Mouse (Mus musculus): ENCODE results near the gene Acvr1b. TPM values are rescaled to one million over a fixed set of nuclear protein-coding genes. Genes with fewer than 3 reads are reported as not detected.

The Acvr1b gene
- polyA plus RNA-seq, 1 experiment from 2014 or later, result 12.6 TPM

DNA sequence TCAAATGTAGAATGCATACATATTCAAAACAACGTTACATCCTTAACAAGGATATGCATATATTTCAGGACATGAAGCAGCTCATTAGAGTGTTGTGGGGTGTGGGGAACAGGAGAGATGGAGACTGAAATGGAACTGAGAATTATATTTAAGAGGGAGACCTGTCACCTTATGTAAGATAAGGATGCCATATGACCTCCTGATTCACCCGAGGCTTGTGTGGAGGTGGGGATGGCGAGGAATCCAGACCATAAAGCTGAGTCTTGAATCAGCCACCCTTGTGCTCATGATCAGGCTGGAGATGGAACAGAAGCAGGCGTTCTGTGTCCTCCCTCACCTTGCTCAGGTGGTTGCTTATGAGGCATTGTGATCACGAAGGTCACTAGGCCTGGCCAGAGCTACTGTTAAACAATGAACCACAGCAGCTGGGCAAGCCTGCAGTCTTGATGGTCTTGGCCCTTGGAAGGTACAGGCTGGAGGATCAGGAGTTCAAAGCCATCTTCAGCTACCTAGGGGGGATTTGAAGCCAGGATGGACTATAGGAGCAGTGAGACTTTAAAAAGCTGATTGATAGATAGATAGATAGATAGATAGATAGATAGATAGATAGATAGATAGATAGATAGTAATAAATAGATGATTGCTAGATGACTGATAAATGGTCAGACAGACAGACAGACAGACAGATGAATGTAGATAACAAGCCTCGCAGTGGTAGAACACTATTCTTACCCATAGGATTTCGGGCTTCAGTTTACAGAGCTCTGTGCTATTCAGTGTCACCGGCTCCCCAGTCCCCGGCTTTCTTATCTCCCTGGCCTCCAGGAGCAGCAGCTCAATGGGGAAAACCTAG is 22.2 kb upstream of the Acvr1b start:
- Histone ChIP-seq H3K4me1 (replicated peaks; ENCODE audit: control insufficient read depth, insufficient read depth, low read length) (peaks cover 15% of the 10 kb centered on the region), H3K9ac (ENCODE audit: low read length) (no peak overlapping the region), H3K36me3 (ENCODE audit: control insufficient read depth, insufficient read depth, low read length) (no peaks in the 10 kb centered on the region), H3K27me3 (replicated peaks; ENCODE audit: control insufficient read depth, insufficient read depth, low read length) (no peaks in the 10 kb centered on the region), H3K4me3 (ENCODE audit: low read depth, low read length) (no peak overlapping the region), H3K9me3 (ENCODE audit: control insufficient read depth, low read length) (peaks cover 1% of the 10 kb centered on the region; the same call in 1 of the 2 replicates), H3K4me2 (ENCODE audit: low read length) (no peak overlapping the region), H3K27ac (ENCODE audit: low read depth) (no peak overlapping the region)
- ATAC-seq (replicated peaks; ENCODE audit: low FRiP score, low TSS enrichment, low read depth) (no peak), DNase-seq (ENCODE audit: low spot score) (no peak)
- 67% methylated on average over 9 of the region's 9 CpGs for WGBS

DNA sequence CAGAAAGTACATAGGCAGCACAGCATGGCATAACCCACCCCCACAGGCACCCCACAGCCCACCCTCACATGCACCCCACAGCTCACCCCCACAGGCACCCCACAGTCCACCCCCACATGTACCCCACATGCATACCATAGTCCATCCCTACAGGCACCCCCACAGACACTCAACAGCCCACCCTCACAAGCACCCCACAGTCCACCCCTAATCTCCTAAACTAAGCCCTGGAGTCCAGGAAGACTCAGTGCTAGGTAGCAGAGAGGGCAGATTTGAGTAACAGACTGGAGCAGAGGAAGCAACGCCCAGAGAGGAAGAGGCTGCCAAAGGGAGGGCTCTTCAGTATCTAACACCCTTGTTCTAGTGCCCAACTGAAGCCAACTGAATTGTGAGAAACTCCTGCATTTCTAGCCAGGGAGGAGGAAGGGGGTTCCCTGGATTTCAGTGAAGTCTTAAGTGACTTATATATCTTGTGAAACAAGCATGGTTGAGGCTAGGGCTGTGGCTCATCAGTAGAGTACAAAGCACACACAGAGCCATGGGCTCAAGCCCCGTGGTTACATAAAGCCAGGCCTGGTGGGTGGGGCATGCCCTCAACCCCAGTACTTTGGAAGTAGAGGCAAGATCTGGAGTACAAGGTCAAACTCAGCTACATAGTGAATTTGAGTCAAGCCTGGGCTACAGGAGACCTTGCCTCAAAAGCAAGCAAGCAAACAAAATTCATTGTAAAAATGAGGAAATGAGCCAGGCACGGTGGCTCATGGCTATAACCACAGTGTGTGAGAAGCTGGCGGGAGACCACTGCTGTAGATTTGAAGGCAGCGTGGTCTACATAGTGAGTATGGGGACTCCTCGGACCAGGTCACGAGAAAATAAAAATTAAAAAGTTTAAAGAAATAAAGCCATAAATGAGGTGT is 18.9 kb upstream of the Acvr1b start:
- no peak for DNase-seq (ENCODE audit: low spot score)
- H3K36me3 ChIP-seq (ENCODE audit: control insufficient read depth, insufficient read depth, low read length), result no peaks in the 10 kb centered on the region
- no peak overlapping the region for H3K4me2 ChIP-seq (ENCODE audit: low read length)
- WGBS, result 71% methylated on average over 7 of the region's 7 CpGs
- H3K27ac ChIP-seq (ENCODE audit: low read depth), result no peak overlapping the region
- H3K9me3 ChIP-seq (ENCODE audit: control insufficient read depth, low read length), result peaks cover 6% of the 10 kb centered on the region; the same call in 1 of the 2 replicates
- no peak overlapping the region for H3K4me3 ChIP-seq (ENCODE audit: low read depth, low read length)
- H3K4me1 ChIP-seq (replicated peaks; ENCODE audit: control insufficient read depth, insufficient read depth, low read length), result no peaks in the 10 kb centered on the region
- no peak overlapping the region for H3K9ac ChIP-seq (ENCODE audit: low read length)
- H3K27me3 ChIP-seq (replicated peaks; ENCODE audit: control insufficient read depth, insufficient read depth, low read length), result no peaks in the 10 kb centered on the region
- ATAC-seq (replicated peaks; ENCODE audit: low FRiP score, low TSS enrichment, low read depth), result no peak

GRCm38 (mm10) chr15:101160128-101160527 is 13.7 kb upstream of the Acvr1b start:
- Histone ChIP-seq H3K9ac (ENCODE audit: low read length) (no peak overlapping the region), H3K4me2 (ENCODE audit: low read length) (no peak overlapping the region), H3K4me3 (ENCODE audit: low read depth, low read length) (no peak overlapping the region), H3K9me3 (ENCODE audit: control insufficient read depth, low read length) (peaks cover 6% of the 10 kb centered on the region; the same call in 1 of the 2 replicates), H3K27ac (ENCODE audit: low read depth) (no peak overlapping the region), H3K4me1 (replicated peaks; ENCODE audit: control insufficient read depth, insufficient read depth, low read length) (peaks cover 27% of the 10 kb centered on the region), H3K36me3 (ENCODE audit: control insufficient read depth, insufficient read depth, low read length) (no peaks in the 10 kb centered on the region), H3K27me3 (replicated peaks; ENCODE audit: control insufficient read depth, insufficient read depth, low read length) (no peaks in the 10 kb centered on the region)
- DNase-seq (ENCODE audit: low spot score) (no peak), ATAC-seq (replicated peaks; ENCODE audit: low FRiP score, low TSS enrichment, low read depth) (no peak)
- WGBS, result 29% methylated on average over 1 of the region's 1 CpGs

DNA sequence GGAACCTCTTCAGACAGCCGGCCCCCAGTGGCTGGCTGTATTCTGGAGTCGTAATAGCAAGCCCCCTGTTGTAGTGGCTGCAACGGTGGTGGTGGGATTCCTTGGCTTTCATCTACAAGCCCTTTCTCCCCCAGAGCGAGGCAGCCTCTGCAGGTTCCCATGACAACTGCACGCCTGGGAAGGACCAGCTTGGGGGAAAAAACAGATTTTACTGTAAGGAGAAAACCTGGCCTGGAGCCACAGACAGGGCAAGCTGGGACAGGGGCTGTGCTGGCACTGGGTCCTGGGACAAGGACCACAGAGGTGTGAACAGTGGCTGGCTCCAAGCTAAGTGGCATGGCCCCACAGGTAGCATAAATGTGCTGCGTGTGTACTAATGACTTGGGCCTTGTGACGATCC is 13.3 kb upstream of the Acvr1b start:
- Histone ChIP-seq H3K4me2 (ENCODE audit: low read length) (no peak overlapping the region), H3K27me3 (replicated peaks; ENCODE audit: control insufficient read depth, insufficient read depth, low read length) (no peaks in the 10 kb centered on the region), H3K9ac (ENCODE audit: low read length) (no peak overlapping the region), H3K36me3 (ENCODE audit: control insufficient read depth, insufficient read depth, low read length) (no peaks in the 10 kb centered on the region), H3K9me3 (ENCODE audit: control insufficient read depth, low read length) (peaks cover 6% of the 10 kb centered on the region; the same call in 1 of the 2 replicates), H3K27ac (ENCODE audit: low read depth) (no peak overlapping the region), H3K4me1 (replicated peaks; ENCODE audit: control insufficient read depth, insufficient read depth, low read length) (peaks cover 30% of the 10 kb centered on the region), H3K4me3 (ENCODE audit: low read depth, low read length) (no peak overlapping the region)
- ATAC-seq (replicated peaks; ENCODE audit: low FRiP score, low TSS enrichment, low read depth), result no peak
- no peak for DNase-seq (ENCODE audit: low spot score)
- WGBS, result 30% methylated on average over 7 of the region's 7 CpGs

- no peak overlapping the region for H3K4me3 ChIP-seq (ENCODE audit: low read depth, low read length)
- no peak overlapping the region for H3K4me2 ChIP-seq (ENCODE audit: low read length)
- H3K9me3 ChIP-seq (ENCODE audit: control insufficient read depth, low read length), result peaks cover 6% of the 10 kb centered on the region; the same call in 1 of the 2 replicates
- H3K36me3 ChIP-seq (ENCODE audit: control insufficient read depth, insufficient read depth, low read length), result no peaks in the 10 kb centered on the region
- peaks cover 31% of the 10 kb centered on the region for H3K4me1 ChIP-seq (replicated peaks; ENCODE audit: control insufficient read depth, insufficient read depth, low read length)
- WGBS, result 83% methylated on average over 7 of the region's 7 CpGs
- peak; percentile 38; the same call in 1 of the 2 replicates for ATAC-seq (replicated peaks; ENCODE audit: low FRiP score, low TSS enrichment, low read depth)
- no peak for DNase-seq (ENCODE audit: low spot score)
- H3K9ac ChIP-seq (ENCODE audit: low read length), result no peak overlapping the region
- H3K27me3 ChIP-seq (replicated peaks; ENCODE audit: control insufficient read depth, insufficient read depth, low read length), result no peaks in the 10 kb centered on the region
- no peak overlapping the region for H3K27ac ChIP-seq (ENCODE audit: low read depth)
These were observed 12.3 kb upstream of the Acvr1b start for GRCm38 (mm10) chr15:101161534-101161933.

DNA sequence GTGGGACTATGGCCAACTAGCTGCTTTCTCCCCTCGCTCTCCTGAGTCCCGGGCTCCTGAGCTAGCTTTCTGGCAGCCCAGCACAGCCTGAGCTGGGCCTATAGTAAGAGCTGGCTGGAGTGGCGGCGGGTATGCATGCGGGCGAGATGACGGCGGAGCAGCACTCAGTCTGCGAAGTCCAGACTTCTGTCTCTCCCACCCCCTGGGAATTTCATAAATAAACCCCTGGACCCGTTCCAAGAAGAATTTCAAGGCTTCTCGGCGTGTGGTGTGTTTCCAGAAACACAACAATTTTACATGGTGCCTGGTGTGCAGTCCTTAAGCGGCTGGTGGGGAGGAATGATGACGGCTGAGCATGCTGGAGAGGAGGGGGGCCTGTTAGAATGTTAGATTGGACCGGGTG is 10.8 kb upstream of the Acvr1b start:
- Histone ChIP-seq H3K36me3 (ENCODE audit: control insufficient read depth, insufficient read depth, low read length) (no peaks in the 10 kb centered on the region), H3K9ac (ENCODE audit: low read length) (no peak overlapping the region), H3K9me3 (ENCODE audit: control insufficient read depth, low read length) (no peaks in the 10 kb centered on the region), H3K4me2 (ENCODE audit: low read length) (peak overlapping the region; percentile 16), H3K4me1 (replicated peaks; ENCODE audit: control insufficient read depth, insufficient read depth, low read length) (peaks cover 31% of the 10 kb centered on the region), H3K4me3 (ENCODE audit: low read depth, low read length) (no peak overlapping the region), H3K27me3 (replicated peaks; ENCODE audit: control insufficient read depth, insufficient read depth, low read length) (no peaks in the 10 kb centered on the region), H3K27ac (ENCODE audit: low read depth) (peak overlapping the region; percentile 75)
- DNase-seq (ENCODE audit: low spot score) (no peak), ATAC-seq (replicated peaks; ENCODE audit: low FRiP score, low TSS enrichment, low read depth) (peak; percentile 51; the same call in 1 of the 2 replicates)
- 18% methylated on average over 15 of the region's 15 CpGs for WGBS

- peaks cover 31% of the 10 kb centered on the region for H3K4me1 ChIP-seq (replicated peaks; ENCODE audit: control insufficient read depth, insufficient read depth, low read length)
- peak overlapping the region; percentile 75 for H3K27ac ChIP-seq (ENCODE audit: low read depth)
- ATAC-seq (replicated peaks; ENCODE audit: low FRiP score, low TSS enrichment, low read depth) (peak; percentile 32; the same call in 1 of the 2 replicates), DNase-seq (ENCODE audit: low spot score) (no peak)
- H3K9ac ChIP-seq (ENCODE audit: low read length), result no peak overlapping the region
- 67% methylated on average over 5 of the region's 5 CpGs for WGBS
- H3K36me3 ChIP-seq (ENCODE audit: control insufficient read depth, insufficient read depth, low read length), result no peaks in the 10 kb centered on the region
- no peaks in the 10 kb centered on the region for H3K27me3 ChIP-seq (replicated peaks; ENCODE audit: control insufficient read depth, insufficient read depth, low read length)
- no peak overlapping the region for H3K4me2 ChIP-seq (ENCODE audit: low read length)
- H3K9me3 ChIP-seq (ENCODE audit: control insufficient read depth, low read length), result no peaks in the 10 kb centered on the region
- H3K4me3 ChIP-seq (ENCODE audit: low read depth, low read length), result no peak overlapping the region
These were observed 10.0 kb upstream of the Acvr1b start for GRCm38 (mm10) chr15:101163854-101164253.

DNA sequence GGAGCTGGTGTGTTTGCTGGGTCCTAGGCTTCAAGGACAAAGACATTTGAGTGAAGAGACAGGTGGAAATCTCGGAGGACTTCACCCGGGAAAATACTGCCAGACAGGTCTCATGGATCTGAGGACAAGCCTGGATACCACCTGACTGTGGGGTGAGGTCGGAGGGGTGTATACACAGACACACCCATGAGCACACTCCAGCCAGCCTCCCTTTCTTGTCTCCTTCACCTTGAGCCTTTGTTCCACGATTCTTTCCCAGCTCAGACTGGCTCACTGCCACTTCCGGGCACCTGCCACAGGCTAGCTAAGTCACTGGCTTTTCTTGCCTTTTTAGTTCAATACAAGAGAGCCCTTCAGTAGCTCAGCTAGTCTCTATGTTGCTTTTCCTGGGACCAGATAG is 9.6 kb upstream of the Acvr1b start:
- DNase-seq (ENCODE audit: low spot score) (no peak), ATAC-seq (replicated peaks; ENCODE audit: low FRiP score, low TSS enrichment, low read depth) (peak; percentile 70)
- Histone ChIP-seq H3K4me3 (ENCODE audit: low read depth, low read length) (no peak overlapping the region), H3K27me3 (replicated peaks; ENCODE audit: control insufficient read depth, insufficient read depth, low read length) (no peaks in the 10 kb centered on the region), H3K9me3 (ENCODE audit: control insufficient read depth, low read length) (no peaks in the 10 kb centered on the region), H3K9ac (ENCODE audit: low read length) (no peak overlapping the region), H3K36me3 (ENCODE audit: control insufficient read depth, insufficient read depth, low read length) (no peaks in the 10 kb centered on the region), H3K4me2 (ENCODE audit: low read length) (no peak overlapping the region), H3K4me1 (replicated peaks; ENCODE audit: control insufficient read depth, insufficient read depth, low read length) (peaks cover 31% of the 10 kb centered on the region), H3K27ac (ENCODE audit: low read depth) (peak overlapping the region; percentile 75)
- 51% methylated on average over 5 of the region's 5 CpGs for WGBS

Data from intestine, embryonic 14.5 days (tissue).